Mouse (Mus musculus) spleen, postnatal 14 days (tissue): ENCODE data around the gene P4ha3.
"Not testable (repeated sequence)": the region's sequence is repeated elsewhere in the genome, so short reads cannot be mapped to it uniquely, and the experiment has no call there.

Source experiments
- DNase-seq, 2 experiments: peaks; one replicate each; pipeline ENCODE4 v3.0.0; 2021 to 2022; ENCODE audit warnings: low spot score in 2 of 2

Gene P4ha3

DNA sequence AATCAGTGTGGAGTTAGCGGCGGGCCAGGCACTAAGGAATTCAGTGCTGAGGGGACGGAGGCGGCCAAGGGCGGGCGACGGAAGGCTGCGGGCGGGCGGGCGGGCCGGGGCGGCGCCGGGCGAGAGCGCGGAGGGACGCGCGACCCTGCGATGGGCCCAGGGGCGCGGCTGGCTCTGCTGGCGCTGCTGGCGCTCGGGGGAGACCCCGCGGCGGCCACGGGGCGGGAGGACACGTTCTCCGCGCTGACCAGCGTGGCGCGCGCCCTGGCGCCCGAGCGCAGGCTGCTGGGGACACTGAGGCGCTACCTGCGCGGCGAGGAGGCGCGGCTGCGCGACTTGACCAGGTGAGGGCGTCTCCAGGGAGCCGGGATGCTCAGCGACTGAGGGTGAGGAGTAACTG lies at the start of gene P4ha3:
Gene P4ha3 (plus strand): TSS at position 138 of the 400 bp plus-strand sequence.
- DNase-seq, result no peak

DNA sequence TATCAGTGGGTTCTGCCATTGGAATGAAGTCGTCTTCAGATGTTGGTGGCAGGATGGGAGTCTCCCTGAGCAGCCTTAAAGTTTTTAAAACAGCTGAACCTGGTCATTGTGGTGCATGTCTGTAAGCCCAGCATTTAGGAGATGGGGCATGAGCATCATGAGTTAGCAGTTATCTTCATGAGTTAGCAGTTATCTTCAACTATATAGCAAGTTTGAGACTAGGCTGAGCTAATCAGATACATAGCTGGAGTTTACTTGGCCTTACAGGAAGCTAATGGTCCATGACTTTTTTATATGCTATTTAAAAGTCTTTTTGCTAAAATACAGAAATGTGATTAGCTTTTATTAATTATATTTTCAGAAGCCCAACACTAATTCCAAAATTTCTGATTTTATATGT lies 47.0 kb upstream of the P4ha3 start:
- DNase-seq, result no peak

GRCm38 (mm10) chr7:100240601-100241000 lies 44.7 kb upstream of the P4ha3 start:
- DNase-seq, result no peak

- DNase-seq, result no peak
These were observed 42.3 kb upstream of the P4ha3 start for GRCm38 (mm10) chr7:100243007-100243406.

GRCm38 (mm10) chr7:100244225-100244624 lies 41.1 kb upstream of the P4ha3 start:
- DNase-seq, result no peak

DNA sequence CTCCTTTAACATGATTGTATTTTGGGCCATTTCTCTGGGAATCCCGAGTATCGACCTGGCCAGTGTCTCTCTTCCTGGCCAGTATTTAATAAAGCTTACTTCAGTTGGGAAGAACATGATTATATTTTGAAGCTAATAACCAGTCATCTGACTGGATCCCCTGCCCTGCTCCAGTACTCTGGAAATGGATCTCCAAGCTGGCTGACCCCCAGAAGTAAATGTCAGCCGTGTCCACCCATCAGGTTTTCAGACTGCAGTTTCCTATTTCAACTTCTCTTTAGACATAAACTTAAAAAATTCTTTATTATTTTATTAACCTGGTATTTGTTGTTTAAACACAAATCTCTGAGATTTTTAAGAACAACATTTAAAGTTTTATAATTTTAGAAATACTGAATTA lies 40.1 kb upstream of the P4ha3 start:
- DNase-seq, result no peak

- no peak for DNase-seq
These were observed 34.7 kb upstream of the P4ha3 start for GRCm38 (mm10) chr7:100250667-100251066.

DNA sequence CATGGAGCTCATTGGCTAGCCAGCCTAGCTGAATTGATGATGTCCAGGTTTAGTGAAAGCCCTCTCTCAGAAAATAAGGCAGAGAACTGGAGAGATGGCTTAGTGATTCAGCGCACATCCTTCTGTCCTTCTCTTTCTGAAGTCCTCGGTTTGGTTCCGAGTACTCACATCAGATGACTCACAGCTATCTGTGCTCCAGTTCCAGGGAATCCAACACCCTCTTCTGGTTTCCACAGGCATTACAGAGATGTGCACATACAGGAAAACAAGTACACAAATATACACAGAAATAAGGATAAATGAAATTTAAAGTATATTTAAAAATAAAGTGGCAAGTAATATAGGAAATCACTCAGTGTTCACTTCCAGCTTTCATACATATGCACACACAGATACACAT lies 23.0 kb upstream of the P4ha3 start:
- DNase-seq, result no peak

DNA sequence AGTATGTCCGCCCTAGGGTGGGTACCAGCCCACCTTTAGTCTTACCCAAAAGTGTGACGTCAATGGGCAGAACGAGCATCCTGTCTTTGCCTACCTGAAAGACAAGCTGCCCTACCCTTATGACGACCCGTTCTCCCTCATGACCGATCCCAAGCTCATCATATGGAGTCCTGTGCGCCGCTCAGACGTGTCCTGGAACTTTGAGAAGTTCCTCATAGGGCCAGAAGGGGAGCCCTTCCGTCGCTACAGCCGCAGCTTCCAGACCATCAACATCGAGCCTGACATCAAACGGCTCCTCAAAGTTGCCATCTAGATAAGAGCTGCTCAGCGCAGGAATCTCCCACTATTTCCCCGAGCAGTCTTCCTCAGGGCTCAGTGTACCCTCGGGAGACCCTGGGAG lies 20.4 kb upstream of the P4ha3 start:
- not testable (repeated sequence) for DNase-seq

DNA sequence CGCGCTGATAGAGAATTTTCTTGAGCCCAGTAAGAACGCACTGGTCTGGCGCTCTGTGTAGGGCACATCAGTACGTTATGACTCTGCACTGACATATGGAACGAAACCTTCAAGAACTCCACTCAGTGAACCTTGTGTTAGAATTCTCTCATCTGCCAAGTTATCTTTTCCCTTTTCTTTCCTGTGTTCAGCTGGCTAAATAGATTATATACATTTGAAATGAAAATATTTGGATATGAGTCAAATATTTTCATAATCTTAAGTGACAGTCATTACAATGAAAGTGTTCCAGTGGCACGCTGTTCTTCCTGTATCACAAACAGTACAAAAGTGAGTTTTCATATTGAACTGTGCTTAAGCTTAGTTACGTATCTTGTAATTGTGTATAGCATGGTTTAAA lies 13.0 kb upstream of the P4ha3 start:
- no peak for DNase-seq

DNA sequence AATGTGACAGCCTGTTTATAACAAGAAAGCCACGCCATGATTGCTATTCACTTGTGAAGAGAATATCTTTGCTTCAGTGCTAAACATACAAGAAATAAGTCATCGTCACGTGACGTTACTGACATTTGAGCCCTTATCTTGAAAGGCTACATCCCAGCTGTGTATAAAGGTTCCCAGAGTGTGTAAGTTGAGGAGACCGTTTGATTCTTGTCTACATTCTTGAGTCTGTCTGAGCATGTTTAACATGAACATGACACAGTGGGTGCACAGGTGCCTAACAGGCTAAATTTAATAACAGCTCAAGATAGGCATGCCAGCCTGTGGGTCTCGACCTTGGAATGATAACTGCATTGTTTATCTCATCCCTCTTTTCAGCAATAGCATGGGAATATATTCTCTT lies 10.8 kb upstream of the P4ha3 start:
- no peak for DNase-seq

GRCm38 (mm10) chr7:100276397-100276796 lies 8.9 kb upstream of the P4ha3 start:
- DNase-seq, result no peak

DNA sequence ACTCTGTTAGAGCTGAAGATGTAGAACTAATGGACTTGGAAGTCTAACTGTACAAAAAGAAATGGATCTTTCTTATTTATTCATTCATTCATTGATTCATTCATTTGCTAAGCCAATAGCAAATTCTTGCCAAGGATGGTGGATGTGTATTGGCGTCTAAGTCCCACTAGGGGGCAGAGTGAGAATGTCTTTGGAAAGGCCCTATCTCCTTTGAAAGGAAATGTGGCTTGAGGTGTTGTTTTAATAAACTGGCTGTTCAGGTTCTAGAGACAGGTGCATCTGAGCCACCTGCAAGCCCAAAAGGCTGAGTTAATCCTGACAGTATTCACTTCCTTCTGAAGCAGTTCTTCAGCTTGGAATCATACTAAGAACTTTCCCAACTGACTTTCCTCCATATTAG lies 5.5 kb upstream of the P4ha3 start:
- DNase-seq, result peak in 1 of 2 experiments; percentile 12

GRCm38 (mm10) chr7:100281596-100281995 lies 3.7 kb upstream of the P4ha3 start:
- no peak for DNase-seq

DNA sequence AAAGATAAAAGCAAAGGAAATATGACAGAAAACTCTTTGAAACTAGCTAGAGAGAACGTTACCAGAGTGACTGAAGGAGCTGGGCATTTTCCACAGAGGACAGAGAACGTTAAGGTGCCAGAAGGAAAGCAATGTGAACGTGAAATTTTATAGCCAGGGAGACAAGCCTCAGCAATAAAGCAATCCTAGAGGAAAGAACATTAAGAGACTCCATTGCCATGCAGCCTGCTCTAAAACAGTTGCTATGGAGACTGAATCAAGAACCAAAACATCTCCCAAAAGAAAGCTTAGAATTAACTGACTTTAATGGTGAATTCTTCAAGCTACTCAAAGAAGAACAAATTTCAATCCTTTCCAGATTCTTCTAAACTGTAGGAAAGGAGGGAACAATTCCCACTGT lies 2.0 kb upstream of the P4ha3 start:
- no peak for DNase-seq

GRCm38 (mm10) chr7:100287748-100288578 lies 2.6 kb downstream of the P4ha3 start:
- DNase-seq, result no peak

GRCm38 (mm10) chr7:100288622-100289021 lies 3.3 kb downstream of the P4ha3 start:
- DNase-seq, result no peak

GRCm38 (mm10) chr7:100293546-100293945 lies 8.2 kb downstream of the P4ha3 start:
- no peak for DNase-seq

DNA sequence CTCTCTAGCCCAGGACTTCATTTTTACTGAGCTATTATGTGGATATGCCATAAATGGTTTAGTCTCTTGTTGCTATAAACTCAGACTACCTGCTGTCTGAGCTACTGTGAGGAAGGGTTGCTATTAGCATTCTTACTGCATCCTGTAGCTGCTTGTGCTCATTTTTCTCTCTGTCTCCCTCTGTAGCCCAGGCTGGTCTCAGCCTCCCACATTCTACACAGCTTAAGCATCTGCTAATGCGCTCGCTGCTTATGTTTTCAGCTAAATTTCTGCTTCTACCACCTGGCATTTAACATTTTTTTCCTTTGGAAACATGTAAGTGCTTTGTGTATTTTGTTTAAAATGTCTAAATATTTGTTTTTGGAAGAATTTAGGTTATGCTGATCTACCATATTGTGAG lies 10.4 kb downstream of the P4ha3 start:
- DNase-seq, result no peak

GRCm38 (mm10) chr7:100296699-100297098 lies 11.4 kb downstream of the P4ha3 start:
- DNase-seq, result no peak

DNA sequence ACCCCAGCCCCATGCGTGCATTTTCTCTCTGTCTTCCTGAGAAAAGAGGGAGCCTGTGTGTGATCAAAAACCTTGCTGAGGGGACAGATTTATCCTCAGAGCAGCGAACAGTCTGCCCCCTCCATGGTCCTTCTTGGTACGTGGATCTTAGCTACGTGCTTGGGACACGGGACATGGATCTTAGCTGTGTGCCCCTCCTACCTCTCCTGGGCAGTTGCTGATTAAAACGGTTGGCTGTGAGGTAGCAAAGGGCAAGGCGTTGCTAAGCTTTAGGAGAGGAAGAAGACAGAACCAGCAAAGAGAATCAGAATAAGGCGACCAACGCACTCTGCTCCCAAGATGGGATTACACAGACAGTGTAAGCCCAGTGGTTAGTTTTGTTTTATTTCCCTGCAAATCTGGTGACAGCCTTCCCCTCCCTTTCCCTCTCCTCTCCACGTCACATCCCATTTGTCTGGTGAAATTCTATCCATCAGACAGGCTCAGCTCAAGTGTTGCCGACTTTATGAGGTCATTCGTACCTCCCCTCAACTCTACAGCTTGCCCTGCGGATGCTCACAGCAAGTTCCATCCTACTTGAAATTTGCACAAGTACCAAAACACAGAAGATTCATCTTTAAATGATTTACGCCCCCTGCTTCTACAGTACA lies 13.7 kb downstream of the P4ha3 start:
- DNase-seq, result no peak

DNA sequence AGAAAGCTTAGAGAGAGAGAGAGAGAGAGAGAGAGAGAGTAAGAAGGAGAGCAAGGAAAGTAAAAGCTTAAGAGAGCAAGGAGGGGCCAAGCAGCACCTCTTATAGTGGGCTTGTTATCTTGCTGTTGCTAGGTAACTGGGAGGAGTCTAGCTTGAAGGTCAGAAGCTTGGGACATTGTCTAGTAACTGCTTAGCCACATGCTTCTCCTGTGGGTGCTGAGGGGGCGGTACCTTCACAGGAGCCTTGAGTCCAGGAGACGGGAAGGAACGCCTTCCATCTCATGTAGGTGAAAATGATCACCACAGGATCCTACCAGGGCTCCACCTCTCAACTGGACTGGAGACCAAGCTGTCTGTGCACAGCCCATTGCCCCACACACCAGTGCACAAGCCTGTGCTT lies 16.1 kb downstream of the P4ha3 start:
- no peak for DNase-seq

DNA sequence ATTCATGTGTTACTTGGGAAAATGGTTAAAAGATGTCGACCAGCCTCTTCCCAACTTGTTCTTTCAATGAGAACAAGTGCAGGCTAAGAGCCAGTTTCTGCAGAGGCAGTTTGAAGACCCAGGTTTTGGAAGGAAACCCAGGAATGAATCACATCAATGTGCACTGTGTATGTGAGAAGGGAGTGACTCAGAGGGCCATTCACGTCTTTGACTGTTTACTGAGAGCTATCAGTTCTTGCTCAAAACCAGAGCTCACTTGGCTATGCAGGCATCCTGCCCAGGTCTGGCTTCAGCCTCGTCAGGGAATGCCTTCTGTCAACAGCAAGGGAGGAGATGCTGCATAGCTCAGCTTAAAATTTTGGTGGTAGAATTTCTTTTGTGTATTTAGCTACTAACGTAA lies 17.0 kb downstream of the P4ha3 start:
- DNase-seq, result no peak
